Mouse (Mus musculus): ENCODE results near the gene Srp72. TPM values are rescaled to one million over a fixed set of nuclear protein-coding genes. Genes with fewer than 3 reads are reported as not detected.
"Not testable (repeated sequence)": the region's sequence is repeated elsewhere in the genome, so short reads cannot be mapped to it uniquely, and the experiment has no call there.

Gene Srp72
- polyA plus RNA-seq, 1 experiment from 2014 or later = 87.6 TPM

GRCm38 (mm10) chr5:77028034-77028433 lies 53.6 kb downstream of the Srp72 start:
- no peak overlapping the region for H3K4me3 ChIP-seq
- no peak overlapping the region for H3K27ac ChIP-seq
- no peaks in the 10 kb centered on the region for H3K36me3 ChIP-seq (replicated peaks)
- WGBS = 83% methylated on average over 3 of the region's 3 CpGs
- H3K9me3 ChIP-seq = no peaks in the 10 kb centered on the region
- no peak for ATAC-seq (replicated peaks)
- H3K9ac ChIP-seq = no peak overlapping the region
- no peaks in the 10 kb centered on the region for H3K27me3 ChIP-seq (replicated peaks)
- no peak overlapping the region for H3K4me2 ChIP-seq
- no peaks in the 10 kb centered on the region for H3K4me1 ChIP-seq

- Histone ChIP-seq H3K4me3 (no peak overlapping the region), H3K27me3 (replicated peaks) (no peaks in the 10 kb centered on the region), H3K4me2 (no peak overlapping the region), H3K9ac (no peak overlapping the region), H3K4me1 (no peaks in the 10 kb centered on the region), H3K9me3 (no peaks in the 10 kb centered on the region), H3K27ac (no peak overlapping the region), H3K36me3 (replicated peaks) (no peaks in the 10 kb centered on the region)
- WGBS = 73% methylated on average over 5 of the region's 5 CpGs
- no peak for ATAC-seq (replicated peaks)
These were observed 55.3 kb downstream of the Srp72 start for GRCm38 (mm10) chr5:77029735-77030134.

- not testable (repeated sequence) for H3K4me1 ChIP-seq; H3K4me2 ChIP-seq; ATAC-seq (replicated peaks); H3K4me3 ChIP-seq; H3K9me3 ChIP-seq; H3K27me3 ChIP-seq (replicated peaks); H3K9ac ChIP-seq; H3K36me3 ChIP-seq (replicated peaks); H3K27ac ChIP-seq
These were observed 60.6 kb downstream of the Srp72 start for GRCm38 (mm10) chr5:77035101-77035500.

GRCm38 (mm10) chr5:77038451-77038850 lies 64.0 kb downstream of the Srp72 start:
- no peaks in the 10 kb centered on the region for H3K4me1 ChIP-seq
- no peak overlapping the region for H3K4me3 ChIP-seq
- no peak overlapping the region for H3K27ac ChIP-seq
- H3K9ac ChIP-seq = no peak overlapping the region
- ATAC-seq (replicated peaks) = no peak
- H3K36me3 ChIP-seq (replicated peaks) = no peaks in the 10 kb centered on the region
- no peaks in the 10 kb centered on the region for H3K9me3 ChIP-seq
- 90% methylated on average over 10 of the region's 10 CpGs for WGBS
- no peaks in the 10 kb centered on the region for H3K27me3 ChIP-seq (replicated peaks)
- no peak overlapping the region for H3K4me2 ChIP-seq

GRCm38 (mm10) chr5:77039391-77039790 lies 64.9 kb downstream of the Srp72 start:
- no peaks in the 10 kb centered on the region for H3K4me1 ChIP-seq
- no peak overlapping the region for H3K9ac ChIP-seq
- no peak overlapping the region for H3K27ac ChIP-seq
- no peaks in the 10 kb centered on the region for H3K27me3 ChIP-seq (replicated peaks)
- no peak for ATAC-seq (replicated peaks)
- no peaks in the 10 kb centered on the region for H3K9me3 ChIP-seq
- no peak overlapping the region for H3K4me2 ChIP-seq
- H3K36me3 ChIP-seq (replicated peaks) = no peaks in the 10 kb centered on the region
- H3K4me3 ChIP-seq = no peak overlapping the region

GRCm38 (mm10) chr5:77044362-77044761 lies 69.9 kb downstream of the Srp72 start:
- Histone ChIP-seq H3K9me3 (no peaks in the 10 kb centered on the region), H3K36me3 (replicated peaks) (no peaks in the 10 kb centered on the region), H3K9ac (no peak overlapping the region), H3K4me1 (no peaks in the 10 kb centered on the region), H3K27me3 (replicated peaks) (no peaks in the 10 kb centered on the region), H3K4me3 (no peak overlapping the region), H3K27ac (no peak overlapping the region), H3K4me2 (no peak overlapping the region)
- ATAC-seq (replicated peaks) = no peak
- 80% methylated on average over 5 of the region's 5 CpGs for WGBS

Other genes starting within 250 kb of the Srp72 start
- 20.4 and 21.6 TPM in 2 replicates for gene Aasdh, start 69.2 kb upstream of the Srp72 start, polyA plus RNA-seq (2015; fragmentation: Nextera tagmentation; extraction: Ambion mirVana)
- 154 and 167 TPM in 2 replicates for gene Paics, start 23.4 kb upstream of the Srp72 start, polyA plus RNA-seq (2015; fragmentation: Nextera tagmentation; extraction: Ambion mirVana)
- 9.8 and 11.3 TPM in 2 replicates for gene Ppat, start 23.1 kb upstream of the Srp72 start, polyA plus RNA-seq (2015; fragmentation: Nextera tagmentation; extraction: Ambion mirVana)
- gene Arl9, start 29.4 kb downstream of the Srp72 start, polyA plus RNA-seq (2015; fragmentation: Nextera tagmentation; extraction: Ambion mirVana) = not detected in 2 replicates
- 0.72 and 0.85 TPM in 2 replicates for gene Thegl, start 41.3 kb downstream of the Srp72 start, polyA plus RNA-seq (2015; fragmentation: Nextera tagmentation; extraction: Ambion mirVana)
- gene Hopx, start 140.4 kb downstream of the Srp72 start, polyA plus RNA-seq (2015; fragmentation: Nextera tagmentation; extraction: Ambion mirVana) = 0.74 and 0.98 TPM in 2 replicates
- gene Spink2, start 236.8 kb downstream of the Srp72 start, polyA plus RNA-seq (2015; fragmentation: Nextera tagmentation; extraction: Ambion mirVana) = 0.41 TPM in 1 of 2 replicates, not detected in the other